Mouse (Mus musculus): Measurements from ENCODE around the gene Pak1.

GRCm38 (mm10) chr7:97838574-97838973 is 50.2 kb downstream of the Pak1 start:
- TF ChIP-seq CTCF (IDR thresholded peaks at IDR 0.05; ENCODE audit: borderline replicate concordance, insufficient read depth, low read length) (no peak), POLR2A (IDR thresholded peaks at IDR 0.05; ENCODE audit: low read depth, low read length) (no peak)

Measured in embryonic fibroblast, embryonic 13.5 days (primary cell).